Mouse (Mus musculus) naive thymus-derived CD4-positive, alpha-beta T cell, adult 2 months (primary cell): ENCODE data around the gene Smg1.

Experiments
- DNase-seq: peaks from one replicate; pipeline ENCODE4 v3.0.0-alpha.2; 2011; ENCODE audit warnings: low read depth

The Smg1 gene

DNA sequence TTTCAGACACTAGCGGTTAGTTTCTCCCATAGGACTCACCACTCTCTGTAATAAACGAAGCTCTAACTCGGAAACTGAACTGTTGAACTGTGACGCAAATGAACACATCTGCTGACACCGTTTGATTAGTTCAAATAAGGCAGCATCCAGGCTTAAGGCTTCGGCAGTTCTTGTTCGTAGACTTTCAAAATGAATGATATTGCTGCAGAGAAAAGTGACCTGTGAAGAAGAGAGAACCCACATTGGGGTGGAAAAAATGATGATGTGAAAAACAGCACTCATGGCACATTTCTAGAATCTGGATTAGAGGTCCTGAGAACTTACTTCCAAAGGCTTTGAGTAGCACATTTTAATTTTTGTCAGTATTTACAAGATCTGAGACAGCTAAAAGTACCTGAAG is 102.2 kb downstream of the Smg1 start:
- DNase-seq: no peak

DNA sequence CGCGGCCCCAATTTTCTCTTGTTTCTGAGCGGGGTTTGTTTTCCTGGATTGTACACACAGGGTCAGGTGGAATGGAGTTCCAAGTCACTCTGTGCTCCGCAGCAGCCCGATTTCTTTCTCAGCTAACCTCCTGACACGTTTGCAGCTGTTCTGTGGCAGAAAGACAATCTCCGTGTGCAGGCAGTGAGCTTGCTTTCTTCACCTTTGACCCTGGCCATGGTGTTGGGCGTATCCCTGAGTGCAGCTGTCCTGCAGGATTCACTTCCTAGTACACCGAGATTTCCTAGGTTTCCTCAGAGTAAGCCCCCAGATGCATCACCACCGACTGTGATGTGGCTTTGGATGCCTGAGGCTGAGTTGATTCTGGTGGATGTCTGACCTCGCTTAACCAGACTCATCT is 108.3 kb downstream of the Smg1 start:
- no peak for DNase-seq

DNA sequence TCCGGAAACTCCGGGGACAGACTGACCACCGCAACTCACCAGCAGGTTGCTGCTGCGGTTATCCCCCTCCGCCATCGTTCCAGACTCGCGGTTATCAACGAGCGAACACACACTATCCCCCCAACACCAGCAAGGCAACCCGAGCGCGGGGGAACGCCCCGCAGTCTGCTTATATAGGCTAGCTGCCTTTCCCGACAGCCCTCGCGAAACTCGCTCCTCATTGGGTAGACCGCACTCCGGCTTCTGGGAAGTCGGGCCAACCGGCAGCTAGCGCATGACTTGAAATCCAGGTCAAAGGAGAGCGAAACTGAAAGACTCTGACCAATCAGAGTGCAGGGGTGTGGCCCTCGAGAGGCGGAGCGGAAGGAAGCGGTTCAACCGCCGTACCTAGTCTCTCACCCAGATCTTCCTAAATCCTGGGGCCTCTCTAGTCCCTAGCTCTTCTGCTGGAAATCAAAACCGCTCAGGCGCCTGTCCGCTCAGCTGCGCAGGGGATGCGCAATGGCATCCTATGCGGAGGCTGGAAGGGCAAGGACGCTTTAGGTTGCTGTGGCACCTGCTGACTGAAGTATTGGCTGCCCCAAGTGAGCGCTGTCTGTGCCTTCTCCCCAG is 113.9 kb downstream of the Smg1 start, which contains the start of gene Arl6ip1:
Gene Arl6ip1, minus strand, starts transcription at position 233 of the 612 bp plus-strand sequence.
- DNase-seq: peak; percentile 98

GRCm38 (mm10) chr7:118128925-118129429 is 114.5 kb downstream of the Smg1 start:
- DNase-seq: no peak

- DNase-seq: no peak
These were observed 117.1 kb downstream of the Smg1 start for GRCm38 (mm10) chr7:118126219-118126875.

DNA sequence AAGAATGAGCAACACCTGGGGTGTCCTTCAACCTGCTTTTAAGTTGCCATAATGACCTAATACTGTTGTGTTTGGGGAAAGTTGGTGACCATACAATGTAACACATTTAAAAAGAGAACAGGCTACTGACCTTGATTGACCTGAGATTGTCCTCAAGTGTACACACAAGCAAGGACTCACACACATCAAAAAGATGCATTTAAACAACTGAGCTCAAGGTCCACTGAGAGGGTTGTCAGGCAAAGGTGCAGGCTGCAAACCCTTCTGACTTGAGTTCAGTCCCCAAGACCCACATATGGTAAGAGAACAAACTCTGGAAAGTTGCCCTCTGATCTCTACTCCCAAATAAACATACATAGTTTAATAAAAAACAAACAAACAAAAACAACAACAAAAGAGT is 117.7 kb downstream of the Smg1 start:
- no peak for DNase-seq

- DNase-seq: no peak
These were observed 119.7 kb downstream of the Smg1 start for GRCm38 (mm10) chr7:118123512-118124411.

DNA sequence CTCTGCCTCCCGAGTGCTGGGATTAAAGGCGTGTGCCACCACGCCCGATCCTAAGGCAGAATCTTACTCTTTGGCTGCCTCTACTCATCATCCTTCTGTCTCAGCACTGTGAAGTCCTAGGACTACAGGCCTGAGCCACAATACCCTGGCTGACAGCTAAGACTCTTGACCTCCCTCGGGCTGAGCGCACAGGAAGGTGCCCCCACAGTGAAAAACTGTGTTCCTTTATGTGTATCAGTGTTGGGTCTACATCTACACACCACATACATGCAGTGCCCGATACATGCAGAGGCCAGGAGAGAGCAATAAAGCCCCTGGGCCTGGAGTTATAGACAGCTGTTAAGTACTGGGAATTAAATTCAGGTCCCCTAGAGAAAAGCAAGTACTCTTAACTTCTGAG is 121.2 kb downstream of the Smg1 start:
- no peak for DNase-seq

DNA sequence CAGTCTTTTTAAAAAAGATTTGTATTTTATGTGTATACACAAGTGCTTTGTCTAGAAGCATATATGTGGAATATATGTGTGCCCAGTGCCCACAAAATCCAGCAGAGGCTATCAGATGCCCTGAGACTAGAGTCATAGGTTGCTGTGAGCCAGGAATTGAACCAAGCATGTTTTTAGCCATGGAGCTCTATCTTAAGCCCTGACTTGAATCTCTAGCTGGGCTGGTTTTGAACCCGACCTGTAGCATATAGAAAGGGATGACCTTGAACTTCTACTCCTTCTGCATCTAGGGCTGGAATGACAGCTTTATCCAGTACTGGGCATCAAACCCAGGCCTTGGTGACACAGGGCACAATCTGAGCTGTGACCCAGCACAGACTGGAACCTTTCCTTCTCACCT is 122.8 kb downstream of the Smg1 start:
- DNase-seq: no peak

GRCm38 (mm10) chr7:118119946-118120345 is 123.5 kb downstream of the Smg1 start:
- peak; percentile 75 for DNase-seq

- no peak for DNase-seq
These were observed 124.3 kb downstream of the Smg1 start for GRCm38 (mm10) chr7:118119142-118119541.

GRCm38 (mm10) chr7:118118426-118118825 is 125.0 kb downstream of the Smg1 start:
- no peak for DNase-seq

GRCm38 (mm10) chr7:118117539-118118210 is 125.8 kb downstream of the Smg1 start:
- no peak for DNase-seq

- no peak for DNase-seq
These were observed 126.5 kb downstream of the Smg1 start for GRCm38 (mm10) chr7:118116787-118117538.

DNA sequence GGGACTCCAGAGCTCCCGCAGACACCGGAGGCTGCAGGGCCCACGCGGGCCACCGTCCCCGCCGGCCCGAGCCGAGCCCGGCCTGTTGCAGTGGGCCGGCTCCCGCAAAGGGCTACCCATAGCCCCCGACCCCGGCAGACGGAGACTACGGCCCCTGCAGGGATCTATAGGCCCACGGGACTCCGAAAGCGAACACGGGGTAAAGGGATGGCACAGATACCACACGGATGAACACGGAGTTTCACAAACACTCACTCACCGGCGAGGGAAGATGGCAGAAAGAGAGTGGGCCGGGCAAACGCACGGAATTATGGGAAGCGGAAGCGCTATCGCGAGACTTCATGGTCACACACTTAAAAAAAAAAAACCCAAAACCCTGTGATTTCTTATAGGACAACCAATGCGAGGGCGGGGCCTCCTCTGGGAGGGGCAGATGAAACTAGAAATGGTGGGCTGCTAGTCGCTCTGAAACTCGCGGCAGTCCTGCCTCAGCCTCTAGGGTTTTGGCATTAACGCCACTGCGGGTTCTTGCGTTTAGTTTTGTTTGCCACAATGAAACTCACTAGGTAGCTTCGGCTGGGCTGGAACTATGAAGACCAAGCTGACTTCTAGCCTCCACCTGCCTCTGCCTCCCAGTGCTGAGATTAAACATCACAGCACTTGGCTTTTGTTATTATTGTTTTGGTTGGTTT is 127.4 kb downstream of the Smg1 start, which contains the start of gene Rps15a:
Gene Rps15a, minus strand, starts transcription at position 312 of the 692 bp plus-strand sequence.
- peak; percentile 99 for DNase-seq

DNA sequence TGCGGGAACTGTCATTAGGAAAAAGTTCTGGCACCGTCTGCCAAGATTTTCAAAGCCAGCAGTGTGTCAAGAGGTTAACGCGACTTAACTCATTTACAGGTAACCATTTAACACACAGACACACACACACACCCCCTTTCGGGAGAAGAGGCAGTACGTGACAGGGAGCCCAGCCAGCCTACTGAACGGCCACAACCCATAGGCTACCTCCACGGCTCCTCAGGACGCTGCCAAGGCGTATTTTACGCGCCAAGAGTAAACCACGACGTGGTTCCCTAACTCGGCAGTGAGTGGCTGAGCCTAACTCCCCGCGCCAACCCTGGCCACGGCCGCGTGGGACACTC is 128.0 kb downstream of the Smg1 start:
- DNase-seq: no peak

DNA sequence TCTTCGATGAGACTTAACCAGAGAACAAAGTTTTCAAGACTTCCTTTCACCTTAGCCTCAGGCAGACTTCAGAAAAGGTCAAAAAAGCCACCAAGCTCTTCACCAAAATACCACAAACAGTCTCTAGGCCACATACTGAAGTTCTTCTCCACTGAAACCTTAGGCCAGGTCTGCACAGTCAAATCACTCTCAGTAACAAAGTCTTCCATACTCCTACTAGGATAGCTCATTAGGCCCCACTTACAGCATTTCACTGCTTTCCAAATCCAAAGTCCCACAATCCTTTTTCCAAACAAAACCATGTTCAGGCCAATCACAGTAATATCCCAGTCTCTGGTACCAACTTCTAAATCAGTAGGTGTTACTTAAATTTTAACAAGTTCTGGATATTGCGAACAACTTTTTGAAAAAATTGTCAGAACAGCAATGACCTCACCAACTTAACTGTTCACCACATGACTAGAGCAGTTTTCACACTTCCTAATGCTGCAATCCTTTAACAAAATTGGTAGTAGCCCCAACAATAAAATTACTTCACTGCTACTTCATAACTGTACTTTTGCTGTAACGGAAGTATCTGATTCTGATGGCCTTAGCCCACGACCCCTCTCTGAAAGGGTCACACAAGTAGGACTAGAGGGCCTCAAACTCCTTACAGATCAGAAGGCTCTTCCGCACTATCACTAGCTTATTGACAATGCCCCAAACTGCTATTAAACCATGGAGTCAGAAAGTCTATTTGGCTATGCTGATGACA is 129.8 kb downstream of the Smg1 start:
- DNase-seq: peak; percentile 49

- DNase-seq: no peak
These were observed 132.3 kb downstream of the Smg1 start for GRCm38 (mm10) chr7:118111128-118111527.

DNA sequence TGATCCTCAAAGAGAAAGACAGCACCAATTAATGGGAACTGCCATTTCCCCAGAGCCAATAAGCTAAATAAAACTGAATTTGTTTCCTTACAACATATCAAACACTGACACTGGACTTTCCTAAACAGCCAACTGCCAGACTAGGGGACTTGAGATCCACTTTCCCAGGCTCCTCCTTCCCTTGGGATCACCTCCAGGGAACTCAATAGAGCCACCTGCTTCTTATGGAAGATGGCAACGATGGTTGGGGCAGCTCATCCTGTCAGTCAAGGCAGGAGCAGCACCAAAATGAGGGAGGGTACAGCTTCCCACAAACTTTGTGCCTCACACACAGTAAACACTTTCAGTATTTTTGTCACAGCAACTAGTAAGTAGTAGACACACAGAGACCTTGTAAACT is 135.8 kb downstream of the Smg1 start:
- no peak for DNase-seq

DNA sequence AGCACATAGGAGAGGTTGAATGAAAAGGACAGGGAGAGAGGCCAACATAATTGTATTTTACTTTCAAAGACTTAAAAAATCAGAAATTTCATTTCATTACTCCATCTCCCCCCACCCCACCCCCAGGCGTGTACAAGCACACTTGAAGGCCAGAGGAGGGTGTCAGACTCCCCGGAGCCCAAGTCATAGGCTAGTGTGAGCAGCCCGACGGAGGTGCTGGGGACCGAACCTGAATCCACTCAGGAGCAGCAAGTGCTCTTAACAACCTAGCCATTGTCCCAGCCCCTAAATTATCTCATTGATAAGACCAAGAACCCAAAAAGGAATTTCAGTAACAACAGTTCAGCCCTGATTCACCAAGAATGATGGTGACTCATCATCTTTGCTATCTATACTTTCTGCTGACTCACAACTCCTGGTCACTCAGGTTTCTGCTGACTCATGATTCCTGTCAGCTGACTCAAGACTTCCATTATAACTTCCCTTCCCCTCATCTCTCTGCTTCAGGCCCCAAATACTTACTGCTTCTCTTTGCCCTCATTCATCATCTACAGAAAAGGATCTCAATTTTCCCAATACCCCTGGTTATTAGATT is 138.9 kb downstream of the Smg1 start:
- DNase-seq: no peak
